Mouse (Mus musculus) CH12.LX (cell line): Measurements from ENCODE around the gene Psmd11. TPM values are rescaled to one million over a fixed set of nuclear protein-coding genes. Genes with fewer than 3 reads are reported as not detected.
A peak's percentile ranks its signal among the peaks of the same experiment; 100 is the strongest.

ENCODE experiments used
- DNase-seq: peaks from one replicate; pipeline ENCODE4 v3.0.0-alpha.2; 2013; ENCODE audit errors: extremely low read depth
- H3K27ac ChIP-seq: 2 replicates; pipeline ENCODE4 v1.5.1; 2012; ENCODE audit warnings: low read depth, mild to moderate bottlenecking, control low read depth, moderate library complexity; ENCODE audit not compliant: insufficient read depth
- H3K27me3 ChIP-seq: replicated peaks from 2 replicates; pipeline ENCODE3; 2012; ENCODE audit warnings: inconsistent platforms
- H3K36me3 ChIP-seq, 2 experiments: replicated peaks in 1 of 2; 2 replicates each; pipeline versions ENCODE3 to v1.6.1; 2012; ENCODE audit warnings: inconsistent platforms in 1 of 2, low read length in 1 of 2, mild to moderate bottlenecking in 1 of 2, mixed read lengths in 1 of 2, moderate library complexity in 1 of 2; ENCODE audit not compliant: control insufficient read depth in 1 of 2, insufficient read depth in 1 of 2
- H3K4me1 ChIP-seq, 2 experiments: 2 replicates each; pipeline ENCODE4 v1.6.1; 2012; ENCODE audit warnings: inconsistent platforms in 1 of 2, moderate library complexity in 1 of 2; ENCODE audit not compliant: insufficient read depth in 2 of 2, control insufficient read depth in 1 of 2
- H3K4me2 ChIP-seq: 2 replicates; pipeline ENCODE4 v1.6.1; 2012; ENCODE audit warnings: low read depth, mild to moderate bottlenecking, control low read depth; ENCODE audit not compliant: poor library complexity, insufficient read depth, severe bottlenecking
- H3K4me3 ChIP-seq, 3 experiments: fragments of 150-350 bp in 1 of 3; sonication (generic) in 1 of 3; replicated peaks in 1 of 3; 2 replicates each; pipeline versions ENCODE3 to v1.5.1; 2011 to 2012; ENCODE audit warnings: low read depth in 2 of 3, low read length in 2 of 3, mild to moderate bottlenecking in 2 of 3, moderate library complexity in 2 of 3, control low read depth in 1 of 3, improper control_type of control experiment in 1 of 3, inconsistent platforms in 1 of 3, mixed read lengths in 1 of 3; ENCODE audit not compliant: poor library complexity in 1 of 3
- H3K79me2 ChIP-seq: replicated peaks from 2 replicates; pipeline ENCODE4 v1.6.1; 2012; ENCODE audit warnings: mild to moderate bottlenecking, moderate library complexity; ENCODE audit not compliant: control insufficient read depth, poor library complexity, insufficient read depth, severe bottlenecking; ENCODE audit errors: extremely low read depth
- H3K9ac ChIP-seq: 2 replicates; pipeline ENCODE4 v1.6.1; 2012; ENCODE audit warnings: low read depth, mild to moderate bottlenecking, control low read depth, moderate library complexity; ENCODE audit not compliant: insufficient read depth
- H3K9me3 ChIP-seq: replicated peaks from 2 replicates; pipeline ENCODE3; 2012; ENCODE audit warnings: low read length, inconsistent platforms, mixed read lengths
- E2F4 ChIP-seq: IDR thresholded peaks from 2 replicates; pipeline ENCODE4 v1.6.1; 2011; ENCODE audit warnings: low read depth, low read length, improper control_type of control experiment; ENCODE audit not compliant: insufficient replicate concordance
- ELF1 ChIP-seq: IDR thresholded peaks from 2 replicates; pipeline ENCODE4 v1.6.1; 2014; ENCODE audit warnings: low read depth, mild to moderate bottlenecking, inconsistent platforms, low read length, improper control_type of control experiment
- EP300 ChIP-seq: IDR thresholded peaks from 2 replicates; pipeline ENCODE4 v1.6.1; 2011; ENCODE audit warnings: low read length, improper control_type of control experiment
- ETS1 ChIP-seq: conservative IDR thresholded peaks from 2 replicates; pipeline ENCODE4 v1.6.1; 2012; ENCODE audit warnings: low read depth, mild to moderate bottlenecking, inconsistent platforms, low read length, improper control_type of control experiment, moderate library complexity
- HCFC1 ChIP-seq: IDR thresholded peaks from 2 replicates; pipeline ENCODE4 v1.6.1; 2012; ENCODE audit warnings: low read depth, mild to moderate bottlenecking, inconsistent platforms, low read length, improper control_type of control experiment
- MAZ ChIP-seq: IDR thresholded peaks from 2 replicates; pipeline ENCODE4 v1.6.1; 2012; ENCODE audit warnings: low read depth, mild to moderate bottlenecking, inconsistent platforms, low read length, improper control_type of control experiment, moderate library complexity
- MEF2A ChIP-seq: IDR thresholded peaks from 2 replicates; pipeline ENCODE4 v1.6.1; 2014; ENCODE audit warnings: low read depth, mild to moderate bottlenecking, inconsistent platforms, low read length, improper control_type of control experiment, borderline replicate concordance
- MXI1 ChIP-seq: IDR thresholded peaks from 2 replicates; pipeline ENCODE4 v1.6.1; 2011; ENCODE audit warnings: mild to moderate bottlenecking, low read depth, low read length, improper control_type of control experiment
- PAX5 ChIP-seq: IDR thresholded peaks from 2 replicates; pipeline ENCODE4 v1.6.1; 2012; ENCODE audit warnings: low read length, inconsistent platforms, mixed read lengths
- POLR2A ChIP-seq: IDR thresholded peaks from 2 replicates; pipeline ENCODE4 v1.6.1; 2011; ENCODE audit warnings: low read depth, mild to moderate bottlenecking, improper control_type of control experiment, low read length
- POLR2AphosphoS2 ChIP-seq: IDR thresholded peaks from 2 replicates; pipeline ENCODE4 v1.6.1; 2011; ENCODE audit warnings: low read depth, low read length, improper control_type of control experiment
- SIN3A ChIP-seq: IDR thresholded peaks from 2 replicates; pipeline ENCODE4 v1.6.1; 2012; ENCODE audit warnings: low read length, improper control_type of control experiment, inconsistent platforms
- SMC3 ChIP-seq: IDR thresholded peaks from 2 replicates; pipeline ENCODE4 v1.6.1; 2011; ENCODE audit warnings: low read depth, low read length, improper control_type of control experiment
- USF1 ChIP-seq: IDR thresholded peaks from 2 replicates; pipeline ENCODE4 v1.6.1; 2014; ENCODE audit warnings: low read depth, mild to moderate bottlenecking, inconsistent platforms, low read length, improper control_type of control experiment
- ZMIZ1 ChIP-seq: IDR thresholded peaks from 2 replicates; pipeline ENCODE4 v1.6.1; 2012; ENCODE audit warnings: low read depth, mild to moderate bottlenecking, inconsistent platforms, low read length, improper control_type of control experiment
- dilution Hi-C: fragments of 300-500 bp; cut with MboI; formaldehyde crosslinking; loops from 2 replicates; pipeline ENCODE4 v1.14.3; 2020; ENCODE audit warnings: low sequenced_read_pairs; ENCODE audit not compliant: extremely low pct_unique_long_range_greater_than_20kb, extremely low pct_ligation_motif_present
- in situ Hi-C: fragments of 300-500 bp; cut with MboI; formaldehyde crosslinking; loops from 3 replicates; pipeline ENCODE4 v1.14.3; 2019; ENCODE audit warnings: low sequenced_read_pairs, low pct_ligation_motif_present, low pct_unique_long_range_greater_than_20kb, mixed read lengths
- polyA plus RNA-seq: library from polyadenylated mRNA; unstranded; fragments of >175 nt; gene quantifications from 2 replicates; pipeline ENCODE4 v1.2.1, GENCODE M21; 2012; ENCODE audit warnings: low read depth; ENCODE audit not compliant: insufficient read length
- total RNA-seq, 2 experiments: library from RNA; depleted of rRNA; stranded (reverse); fragments of 300-350 nt in 1 of 2; fragments of >200 nt in 1 of 2; gene quantifications; 2 replicates each; pipeline ENCODE4 v1.2.3; 2012 to 2014

Psmd11 gene
- total and polyA plus RNA-seq, 3 experiments = 116 to 191 (median 141) TPM

DNA sequence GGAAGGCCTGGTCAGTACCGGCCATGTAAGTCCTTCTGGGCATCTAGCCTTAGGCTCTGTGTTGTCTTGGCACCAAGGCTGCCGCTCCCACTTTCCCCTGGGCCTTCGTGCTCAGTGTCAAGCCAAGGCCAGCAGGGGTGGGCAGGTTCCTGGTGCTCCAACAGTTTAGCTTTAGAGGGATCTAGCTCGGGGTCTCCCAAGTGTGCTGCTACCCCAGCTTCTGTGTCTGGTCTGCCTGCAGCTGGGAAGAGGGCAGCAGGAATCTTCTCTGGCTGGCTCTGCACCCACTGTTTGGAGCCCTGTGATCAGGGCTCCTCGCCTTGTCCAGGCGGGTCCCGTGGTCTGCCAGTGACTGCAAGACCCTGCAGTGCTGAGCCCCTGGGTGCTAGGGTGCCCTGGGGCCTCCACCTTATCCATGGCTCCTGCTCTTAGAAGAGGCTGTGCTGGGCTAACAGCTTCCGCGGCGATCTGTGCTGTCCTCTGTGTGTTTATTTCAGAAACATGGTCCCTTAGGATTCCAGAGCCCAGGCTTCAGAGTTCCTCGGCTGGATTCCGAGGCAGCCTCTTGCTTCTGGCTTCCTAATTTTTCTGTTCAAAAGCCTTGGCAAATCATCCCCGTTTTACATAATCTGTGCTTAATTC, 53.1 kb downstream of the Psmd11 start:
- no peak for DNase-seq
- in situ Hi-C loops = no loop called here
- Histone ChIP-seq H3K36me3 (peaks cover 10 to 51% of the 10 kb centered on the region in 2 experiments), H3K4me3 (no peak overlapping the region), H3K4me1 (peaks cover 13 to 53% of the 10 kb centered on the region in 2 experiments), H3K4me2 (no peak overlapping the region), H3K27ac (no peak overlapping the region), H3K9me3 (no peaks in the 10 kb centered on the region), H3K79me2 (peaks cover 26% of the 10 kb centered on the region), H3K27me3 (no peaks in the 10 kb centered on the region), H3K9ac (no peak overlapping the region)
- TF ChIP-seq HCFC1 (no peak), USF1 (no peak), MAZ (no peak), E2F4 (no peak), SIN3A (no peak), ELF1 (no peak), EP300 (no peak), MEF2A (no peak), ZMIZ1 (no peak)
- dilution Hi-C loops = no loop called here

DNA sequence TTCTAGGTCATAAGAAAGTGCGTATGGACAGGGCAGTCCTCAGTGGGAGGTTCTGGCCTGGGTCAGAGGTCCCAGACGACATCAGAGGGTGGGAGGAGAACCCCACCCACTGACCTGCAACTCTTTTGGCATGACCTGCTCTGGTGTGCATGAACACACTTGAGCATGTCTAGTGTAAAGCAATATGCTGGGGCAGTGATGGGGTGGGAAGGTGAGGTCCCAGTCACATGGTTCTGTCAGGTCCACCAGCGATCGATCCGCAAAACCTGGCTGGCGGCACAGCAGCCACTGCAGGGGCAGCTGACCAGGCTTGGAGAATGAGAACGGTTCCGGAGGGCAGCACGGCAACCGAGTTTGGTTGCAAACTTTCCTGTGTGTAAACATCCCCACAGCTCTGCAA, 53.9 kb downstream of the Psmd11 start:
- no peak for TF ChIP-seq POLR2A
- peak; percentile 40; the same call in 1 of the 2 replicates for TF ChIP-seq POLR2AphosphoS2
- no peak for TF ChIP-seq USF1
- TF ChIP-seq PAX5 = no peak
- no peak for TF ChIP-seq ELF1
- Histone ChIP-seq H3K9me3 (no peaks in the 10 kb centered on the region), H3K4me3 (no peak overlapping the region), H3K27me3 (no peaks in the 10 kb centered on the region), H3K9ac (no peak overlapping the region), H3K36me3 (peaks cover 10 to 51% of the 10 kb centered on the region in 2 experiments), H3K79me2 (peaks cover 26% of the 10 kb centered on the region), H3K4me1 (peaks cover 17 to 61% of the 10 kb centered on the region in 2 experiments), H3K4me2 (no peak overlapping the region), H3K27ac (no peak overlapping the region)
- in situ Hi-C loops = no loop called here
- dilution Hi-C loops = no loop called here
- no peak for DNase-seq

DNA sequence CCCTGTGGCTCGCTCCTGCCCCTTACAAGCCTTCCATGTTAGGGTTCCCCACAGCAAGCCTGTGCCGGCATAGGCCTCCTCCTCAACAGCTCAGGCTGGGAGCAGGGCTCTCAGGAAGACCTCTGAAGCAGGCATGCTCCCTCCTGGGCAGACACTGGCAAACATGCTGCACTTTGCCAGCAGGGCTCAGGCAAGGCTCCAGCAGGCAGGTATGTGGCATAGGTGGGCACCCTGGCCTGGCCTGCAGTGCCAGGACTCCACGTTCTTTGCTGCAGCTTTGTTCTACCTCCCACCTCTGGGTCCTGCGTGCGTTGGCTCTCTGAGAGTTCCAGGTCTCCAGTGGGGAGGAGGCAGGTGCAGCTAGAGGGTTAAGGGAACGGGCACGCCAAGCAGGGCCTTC, 54.5 kb downstream of the Psmd11 start:
- Histone ChIP-seq H3K27me3 (no peaks in the 10 kb centered on the region), H3K79me2 (peaks cover 23% of the 10 kb centered on the region), H3K4me3 (no peak overlapping the region), H3K9me3 (no peaks in the 10 kb centered on the region), H3K36me3 (peaks cover 10 to 46% of the 10 kb centered on the region in 2 experiments), H3K27ac (no peak overlapping the region), H3K4me1 (peaks cover 15 to 61% of the 10 kb centered on the region in 2 experiments), H3K9ac (no peak overlapping the region), H3K4me2 (no peak overlapping the region)
- no peak for DNase-seq
- dilution Hi-C loops = no loop called here
- in situ Hi-C loops = no loop called here
- TF ChIP-seq SMC3 = no peak
- TF ChIP-seq POLR2AphosphoS2 = no peak
- TF ChIP-seq E2F4 = no peak
- TF ChIP-seq ETS1 = no peak
- no peak for TF ChIP-seq MXI1
- TF ChIP-seq EP300 = no peak
